Mouse (Mus musculus) activated CD4-positive, CD25-positive, alpha-beta regulatory T cell, adult 4 months (primary cell): Measurements from ENCODE around the gene Ncor1. TPM values are rescaled to one million over a fixed set of nuclear protein-coding genes. Genes with fewer than 3 reads are reported as not detected.
"Not testable (repeated sequence)": the region's sequence is repeated elsewhere in the genome, so short reads cannot be mapped to it uniquely, and the experiment has no call there.

Experiments
- ATAC-seq: one replicate; pipeline ENCODE4 v1.8.0; 2017
- polyA plus RNA-seq, 2 experiments: library from polyadenylated mRNA; unstranded; fragments of 100-300 nt; shearing (Covaris generic); gene quantifications; one replicate each; pipeline ENCODE4 v1.2.1; 2017

Ncor1 gene
- polyA plus RNA-seq: 100 to 1,000 TPM; 162 to 188 TPM

DNA sequence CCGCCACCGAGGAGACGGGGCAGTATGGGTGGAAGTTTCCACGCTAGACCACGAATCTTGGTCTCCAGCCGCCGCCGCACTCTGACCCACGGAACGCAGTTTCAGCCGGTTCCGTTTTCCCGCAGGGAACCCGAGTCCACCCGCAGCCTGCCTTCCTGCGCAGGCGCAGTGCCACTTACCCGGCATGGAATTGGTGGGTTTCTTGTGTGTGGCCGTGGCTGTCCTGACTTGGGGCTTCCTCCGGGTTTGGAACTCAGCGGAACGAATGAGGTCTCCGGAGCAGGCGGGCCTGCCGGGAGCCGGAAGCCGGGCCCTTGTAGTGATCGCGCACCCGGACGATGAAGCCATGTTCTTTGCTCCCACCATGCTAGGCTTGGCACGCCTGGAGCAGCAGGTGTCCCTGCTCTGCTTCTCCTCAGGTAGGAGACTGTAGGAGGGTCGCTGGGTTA lies at the start of gene Ncor1, which contains the start of gene Pigl:
TSS of gene Ncor1 (minus strand) at position 266 of the 449 bp plus-strand sequence.
TSS of gene Pigl (plus strand) at position 185 of the 449 bp plus-strand sequence.
- ATAC-seq: peak; percentile 31

DNA sequence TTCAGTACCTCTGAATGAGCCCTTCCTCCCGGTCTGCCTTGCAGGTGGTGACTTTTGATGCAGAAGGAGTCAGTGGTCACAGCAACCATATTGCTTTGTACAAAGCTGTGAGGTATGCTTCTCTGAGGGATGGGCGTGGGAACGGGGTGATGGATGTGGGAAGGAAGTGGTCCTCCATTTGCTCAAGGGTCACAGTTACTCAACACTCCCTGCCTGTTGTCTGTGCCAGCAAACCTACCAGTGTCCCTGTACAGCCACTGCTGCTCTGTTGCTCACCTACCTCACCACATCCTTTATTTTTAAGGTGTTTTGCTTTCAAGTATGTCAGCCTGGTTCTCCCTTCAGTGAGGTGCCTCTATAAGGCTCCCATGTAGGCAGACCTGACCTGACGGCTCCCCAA lies 49.3 kb upstream of the Ncor1 start:
- peak; percentile 57 for ATAC-seq

DNA sequence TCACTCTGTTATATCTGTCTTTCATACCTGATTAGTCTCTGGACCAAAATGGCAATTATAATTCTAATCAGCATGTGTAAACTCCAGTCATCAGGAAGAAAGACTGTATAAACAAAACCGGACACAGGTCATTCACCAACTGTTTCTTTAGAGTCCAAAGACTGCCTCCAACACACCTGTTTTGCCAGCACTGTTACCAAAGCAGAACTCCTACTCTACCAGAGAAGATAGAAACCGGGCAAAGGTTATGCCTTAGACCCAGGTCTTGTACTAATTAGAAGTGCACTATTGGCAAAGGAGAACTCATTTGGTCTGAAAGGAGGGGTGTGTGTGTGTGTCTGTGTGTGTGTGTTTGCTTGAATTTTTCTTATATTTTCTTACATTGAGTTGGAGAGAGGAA lies 42.2 kb upstream of the Ncor1 start:
- ATAC-seq: no peak

DNA sequence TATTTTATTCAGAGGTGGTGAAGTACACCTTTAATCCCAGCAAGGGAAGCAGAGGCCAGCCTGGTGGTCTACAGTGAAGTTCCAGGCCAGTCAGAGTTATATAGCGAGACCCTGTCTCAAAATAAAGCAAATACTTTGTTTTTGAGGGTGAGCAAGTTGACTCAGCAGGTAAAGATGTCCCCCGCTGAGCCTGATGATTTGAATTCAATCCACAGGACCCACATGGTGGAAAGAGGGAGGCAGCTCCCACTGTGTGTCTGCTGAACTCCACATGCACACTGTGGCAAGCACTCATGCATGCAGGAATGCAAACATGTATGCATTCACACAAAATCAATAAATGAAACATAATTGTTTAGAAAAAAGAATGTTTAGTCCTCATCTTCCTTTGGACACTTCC lies 40.5 kb upstream of the Ncor1 start:
- ATAC-seq: no peak

DNA sequence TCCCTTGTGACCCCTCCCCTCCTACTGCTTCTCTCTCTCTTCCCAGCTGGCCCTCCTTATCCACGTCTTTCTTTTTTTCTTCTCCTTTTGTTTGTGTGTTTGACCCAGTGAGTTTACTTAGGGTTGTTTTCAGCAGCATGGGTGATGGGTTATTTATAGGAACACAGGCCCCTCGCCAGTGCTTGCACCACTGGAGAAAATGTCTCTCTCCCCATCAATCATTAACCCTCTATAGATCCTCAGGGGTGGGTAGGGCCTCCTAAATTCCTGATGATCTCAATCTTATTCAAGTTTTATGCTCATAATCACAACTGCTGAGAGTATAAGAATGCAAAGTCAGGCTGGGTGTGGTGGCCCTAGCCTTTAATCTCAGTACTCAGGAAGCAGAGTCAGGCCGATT lies 38.8 kb upstream of the Ncor1 start:
- no peak for ATAC-seq

DNA sequence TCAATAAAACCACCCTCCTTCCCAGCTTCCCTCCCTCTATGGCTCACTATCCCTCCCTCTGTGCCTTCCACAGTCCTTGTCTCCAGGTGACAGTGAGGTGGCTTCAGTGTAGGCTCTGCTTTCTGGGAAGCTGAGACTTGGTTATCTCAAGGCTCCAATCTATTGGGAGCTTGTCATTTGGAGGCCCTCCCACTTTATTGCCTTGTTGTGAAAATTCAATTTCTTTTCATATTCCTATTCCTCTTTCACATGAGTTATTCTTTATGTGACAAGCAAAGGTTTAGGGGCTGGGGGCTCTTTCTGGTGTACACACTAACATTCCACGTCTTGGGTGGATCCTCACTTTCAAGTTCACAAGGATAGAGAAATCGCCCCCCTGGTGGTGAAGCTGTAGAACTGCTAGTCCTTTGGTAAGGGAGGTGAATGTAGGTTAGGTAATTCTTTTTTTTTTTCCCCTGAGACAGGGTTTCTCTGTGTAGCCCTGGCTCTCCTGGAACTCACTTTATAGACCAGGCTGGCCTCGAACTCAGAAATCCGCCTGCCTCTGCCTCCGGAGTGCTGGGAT lies 37.9 kb upstream of the Ncor1 start:
- ATAC-seq: no peak

DNA sequence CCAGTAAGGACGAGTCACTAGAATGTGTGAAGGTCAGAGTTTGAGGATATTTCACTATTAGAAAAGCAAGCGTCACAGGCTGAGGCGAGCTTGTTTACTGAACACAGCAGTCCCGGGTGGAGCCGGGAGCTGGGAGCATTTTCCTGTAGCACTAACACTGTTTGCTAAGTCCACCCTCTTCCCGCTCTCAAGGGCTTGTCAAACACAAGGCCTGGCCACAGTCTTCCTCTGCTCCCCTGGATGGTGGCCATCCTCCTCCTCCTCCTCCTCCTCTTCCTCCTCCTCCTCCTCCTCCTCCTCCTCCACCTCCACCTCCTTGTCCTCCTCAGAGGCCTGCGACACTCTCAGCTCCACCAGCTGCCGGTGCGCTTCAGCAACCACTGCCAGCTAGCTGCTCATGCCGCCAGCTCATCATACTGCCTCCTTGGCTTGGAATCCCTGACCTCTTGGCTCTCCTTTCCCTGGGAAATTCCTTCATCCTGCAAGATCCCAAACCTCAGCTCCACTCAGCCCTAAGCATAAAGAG lies 37.0 kb upstream of the Ncor1 start:
- no peak for ATAC-seq

DNA sequence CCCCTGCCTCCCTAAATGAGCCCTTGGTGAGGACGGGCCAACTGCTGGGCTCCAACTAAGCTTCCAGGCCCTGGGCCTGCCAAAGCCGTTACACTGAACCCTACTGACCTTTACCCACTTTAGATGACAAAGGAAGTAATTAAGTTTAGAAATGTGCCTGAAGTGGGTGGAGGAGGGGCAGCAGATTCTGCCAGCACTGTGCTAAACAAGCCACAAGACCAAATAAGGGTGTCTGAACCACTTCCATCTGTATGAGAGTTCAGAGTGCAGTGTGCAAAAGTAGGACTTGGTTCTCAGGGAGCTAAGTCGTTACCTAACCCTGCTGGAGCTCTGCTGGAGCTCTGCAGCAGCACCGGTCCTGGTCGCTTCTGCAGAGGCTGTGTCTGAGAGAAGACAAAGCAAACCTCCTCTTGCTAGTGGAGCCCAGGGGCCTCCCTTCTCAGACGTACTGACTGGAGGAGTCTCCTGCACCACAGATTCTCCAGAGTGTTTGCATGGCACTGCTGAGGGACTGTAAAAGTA lies 36.5 kb upstream of the Ncor1 start:
- ATAC-seq: peak; percentile 99

DNA sequence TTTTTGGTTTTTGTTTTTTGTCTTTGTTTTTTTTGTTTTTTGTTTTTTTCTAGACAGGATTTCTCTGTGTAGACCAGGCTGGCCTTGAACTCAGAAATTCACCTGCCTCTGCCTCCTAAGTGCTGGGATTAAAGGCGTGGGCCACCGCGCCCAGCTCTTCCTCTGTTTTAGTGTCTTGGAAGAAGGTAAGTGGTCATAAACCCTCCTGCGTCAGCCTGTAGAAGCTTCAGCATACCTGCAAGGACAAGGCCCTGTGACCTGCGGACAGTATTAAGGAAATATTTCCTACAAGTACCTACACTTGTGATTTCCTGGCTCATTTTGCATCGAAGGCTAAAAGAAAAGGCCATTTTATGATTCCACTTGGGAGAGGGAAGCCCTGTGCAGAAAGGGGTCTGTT lies 35.4 kb upstream of the Ncor1 start:
- no peak for ATAC-seq

DNA sequence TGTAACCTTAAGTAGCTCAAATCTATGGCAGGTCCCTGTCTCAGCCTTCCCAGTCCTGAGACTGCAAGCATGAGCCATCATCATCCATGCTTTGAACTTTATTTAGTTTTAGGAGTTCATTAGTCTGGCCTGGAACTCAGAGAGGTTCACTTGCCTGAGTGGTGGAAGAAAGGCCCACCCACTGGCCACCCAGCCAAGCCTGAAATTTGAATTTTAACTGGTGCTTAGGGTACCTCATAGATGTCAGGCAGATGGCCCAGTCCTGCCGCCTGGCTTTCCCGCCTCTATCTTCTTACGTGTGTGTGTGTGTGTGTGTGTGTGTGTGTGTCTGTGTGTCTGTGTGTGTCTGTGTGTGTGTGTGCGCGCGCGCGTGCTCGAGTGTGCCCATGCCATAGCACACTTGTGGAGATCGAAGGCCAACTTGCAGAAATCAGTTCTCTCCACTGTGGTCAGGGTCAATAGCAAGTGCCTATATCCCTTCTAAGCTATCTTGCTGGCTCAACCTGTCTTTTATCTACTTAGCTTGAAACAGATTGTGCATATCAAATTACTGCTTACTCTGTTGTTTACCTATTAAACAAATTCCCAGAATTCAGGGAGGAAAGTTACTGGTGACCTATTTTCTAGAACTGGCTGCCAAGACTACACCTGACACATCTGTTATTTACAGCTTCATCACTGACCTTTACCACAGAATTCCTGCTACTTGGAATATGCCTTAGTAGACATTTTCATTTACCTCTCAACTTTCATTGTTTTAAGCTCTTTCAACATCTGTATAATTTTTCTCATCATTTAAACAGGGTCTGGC lies 29.4 kb upstream of the Ncor1 start:
- ATAC-seq: no peak

DNA sequence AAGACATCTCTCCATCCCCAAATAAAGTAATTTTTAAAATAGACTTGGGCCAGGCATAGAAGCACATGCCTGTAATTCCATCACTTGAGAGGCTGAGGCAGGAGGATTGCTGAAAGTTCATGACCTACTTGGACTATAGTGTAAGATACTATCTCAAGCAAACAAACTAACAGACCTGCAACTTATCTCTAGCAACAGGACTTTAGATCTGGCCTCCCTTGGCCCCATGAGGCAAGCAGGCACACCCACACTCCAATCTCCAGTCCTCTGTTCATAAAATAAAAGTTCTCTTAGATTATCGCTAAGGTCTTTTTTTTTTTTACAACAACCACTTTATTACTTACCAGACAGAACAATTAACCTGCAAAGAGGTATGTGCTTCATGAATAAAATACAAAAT lies 28.6 kb upstream of the Ncor1 start:
- ATAC-seq: no peak

DNA sequence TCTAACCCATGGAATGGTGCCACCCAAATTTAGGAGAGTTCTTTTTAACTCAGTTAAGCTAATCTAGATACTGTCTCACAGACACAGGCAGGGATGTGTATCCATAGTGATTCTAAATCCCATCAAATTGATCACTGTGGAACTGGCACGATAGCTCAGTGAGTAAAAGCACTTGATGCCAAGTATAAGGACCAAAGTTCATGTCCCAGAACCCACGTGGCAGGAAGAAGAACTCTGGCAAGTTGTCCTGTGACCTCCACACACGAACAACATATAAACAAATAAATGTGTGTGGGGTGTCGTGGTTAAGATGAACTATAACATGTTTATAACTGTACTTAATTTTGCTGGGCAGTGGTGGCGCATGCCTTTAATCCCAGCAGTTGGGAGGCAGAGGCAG lies 21.2 kb upstream of the Ncor1 start:
- no peak for ATAC-seq

DNA sequence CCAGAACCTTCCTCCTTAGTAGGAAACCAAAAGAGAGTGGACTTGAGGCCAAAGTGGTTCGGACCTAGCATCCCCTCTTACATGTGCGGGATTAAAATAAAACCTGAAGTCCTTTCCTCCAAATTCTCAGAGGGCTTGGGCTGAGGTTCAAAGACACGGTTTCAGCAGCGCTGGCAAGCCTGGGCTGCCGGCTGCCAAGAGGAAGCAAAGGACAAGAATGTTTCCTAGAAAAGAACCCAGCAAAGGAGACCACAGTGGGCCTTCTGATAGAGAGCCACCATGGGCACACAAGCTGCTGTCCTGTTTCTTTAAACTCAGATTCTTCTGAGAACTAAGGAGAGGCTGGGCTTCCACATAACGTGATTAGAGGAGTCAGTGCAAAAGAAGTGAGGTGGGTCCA lies 20.6 kb upstream of the Ncor1 start:
- ATAC-seq: no peak

DNA sequence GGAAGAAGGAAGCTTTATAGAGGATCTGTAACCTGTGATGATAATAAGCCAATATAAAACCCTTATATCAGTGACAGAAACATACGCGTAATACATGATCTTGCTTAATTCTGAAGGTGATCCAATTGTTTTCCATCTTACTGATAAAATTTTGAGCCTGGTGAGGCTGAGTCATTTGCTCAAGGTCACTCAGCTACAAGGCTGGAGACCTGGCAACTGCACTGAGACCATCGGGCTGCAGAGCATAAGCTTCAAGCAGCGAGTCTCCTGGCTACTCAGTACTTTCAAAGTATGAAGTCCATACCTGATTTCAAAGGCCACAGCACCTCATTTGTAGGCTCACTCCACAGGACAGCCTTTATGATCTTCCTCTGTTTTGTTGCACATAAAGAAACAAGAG lies 17.8 kb upstream of the Ncor1 start:
- no peak for ATAC-seq

DNA sequence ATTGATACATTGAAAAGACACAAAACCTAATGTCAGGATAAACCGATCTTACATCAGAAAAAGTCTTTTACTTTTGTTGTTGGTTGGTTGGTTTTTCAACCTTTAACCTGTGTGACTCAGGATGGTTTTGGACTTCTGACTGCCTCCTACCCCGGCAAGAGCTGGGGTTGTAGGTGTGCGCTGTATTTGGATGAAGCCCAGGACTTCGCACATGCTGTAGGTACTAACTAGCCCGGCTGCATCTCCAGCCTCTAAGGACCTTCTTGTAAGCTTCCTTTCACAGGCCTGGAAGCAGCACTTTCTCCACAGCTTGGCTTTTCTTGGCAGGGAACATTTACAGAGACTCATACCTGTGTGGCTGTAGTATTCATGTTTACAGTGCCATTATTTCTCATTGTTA lies 15.2 kb upstream of the Ncor1 start:
- ATAC-seq: no peak

DNA sequence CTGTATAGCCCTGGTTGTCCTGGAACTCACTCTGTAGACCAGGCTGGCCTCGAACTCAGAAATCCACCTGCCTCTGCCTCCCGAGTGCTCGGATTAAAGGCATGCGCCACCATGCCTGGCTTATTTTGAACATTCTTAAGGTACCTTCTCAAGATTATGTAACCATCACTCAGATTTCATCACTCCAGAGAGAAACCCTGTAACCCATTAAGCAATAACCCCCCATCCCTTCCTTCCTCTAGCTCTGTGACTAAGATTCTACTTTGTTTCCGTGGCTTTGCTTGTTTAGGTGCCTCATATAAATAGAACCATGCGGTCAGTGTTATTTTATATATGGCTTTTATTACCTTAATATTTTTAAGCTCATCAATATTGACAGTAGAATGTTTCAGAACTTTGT lies 12.1 kb upstream of the Ncor1 start:
- ATAC-seq: no peak

DNA sequence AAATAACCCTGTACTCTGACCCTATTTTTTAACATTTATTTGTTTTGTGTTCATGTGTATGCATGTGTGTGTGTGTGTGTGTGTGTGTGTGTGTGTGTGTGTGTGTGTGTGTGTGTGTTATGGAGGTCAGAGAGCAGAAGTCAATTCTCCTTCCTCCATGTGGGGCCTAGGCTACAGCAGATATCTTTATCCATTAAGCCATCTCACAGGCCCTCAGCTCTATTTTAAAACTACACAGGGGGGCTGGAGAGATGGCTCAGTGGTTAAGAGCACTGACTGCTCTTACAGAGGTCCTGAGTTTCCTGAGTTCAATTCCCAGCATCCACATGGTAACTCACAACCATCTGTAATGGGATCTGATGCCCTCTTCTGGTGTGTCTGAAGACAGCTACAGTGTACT lies 8.9 kb upstream of the Ncor1 start:
- ATAC-seq: not testable (repeated sequence)

DNA sequence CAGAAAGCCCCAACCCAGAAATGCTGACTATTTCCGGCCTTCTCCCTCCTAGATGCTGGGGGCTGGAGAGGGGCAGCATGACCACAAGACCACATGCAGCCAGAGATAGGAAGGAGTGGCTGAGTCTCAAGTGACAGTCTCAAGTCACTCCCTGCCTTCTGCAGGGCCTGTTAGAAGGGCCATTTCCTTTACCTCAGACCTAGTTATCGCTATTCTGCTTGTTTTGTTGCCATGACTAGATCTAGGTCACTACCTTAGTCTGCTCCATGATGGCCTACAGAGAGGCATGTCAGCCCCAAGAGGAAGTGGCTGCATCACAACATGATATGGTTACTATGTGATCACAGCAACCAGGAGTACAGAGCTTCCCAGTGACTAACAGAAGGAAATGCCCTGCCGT lies 8.2 kb upstream of the Ncor1 start:
- ATAC-seq: peak; percentile 95

DNA sequence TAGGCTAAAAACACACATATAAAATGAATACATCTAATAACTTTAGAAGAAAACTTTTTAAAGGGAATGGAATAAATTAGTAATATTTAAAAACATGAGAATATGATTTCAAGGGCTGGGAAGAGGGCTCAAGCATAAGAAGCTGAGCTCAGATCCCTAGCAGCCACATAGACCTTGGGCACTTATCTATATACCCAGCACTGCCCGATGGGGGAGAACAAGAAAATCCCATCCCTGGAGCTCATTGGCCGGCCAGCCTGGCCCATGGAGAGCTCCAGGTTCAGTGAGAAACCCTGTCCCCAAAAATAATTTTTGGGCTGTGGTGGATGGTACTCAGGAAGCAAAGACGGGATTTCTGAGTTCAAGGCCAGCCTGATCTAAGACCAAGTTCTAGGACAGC lies 7.5 kb upstream of the Ncor1 start:
- no peak for ATAC-seq

DNA sequence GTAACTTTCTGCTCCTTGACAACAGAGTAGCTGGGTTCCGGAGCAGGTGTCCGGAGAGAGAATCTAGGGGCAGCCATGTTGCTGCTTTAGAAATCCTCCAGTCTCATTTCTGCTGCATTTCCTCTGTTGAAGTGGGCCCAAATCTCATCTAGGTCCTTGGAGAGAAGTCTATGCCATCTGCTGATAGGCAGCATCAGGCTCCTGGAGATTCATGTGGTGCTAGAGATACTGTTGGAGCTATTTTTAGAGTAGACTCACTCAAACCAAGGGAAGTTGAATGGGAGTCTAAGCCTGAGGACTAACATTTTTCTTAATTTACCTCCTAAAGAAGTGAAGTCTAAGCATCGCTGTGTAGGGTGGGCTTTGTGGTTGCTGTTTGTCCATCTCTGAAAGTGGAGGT lies 6.4 kb upstream of the Ncor1 start:
- ATAC-seq: no peak

DNA sequence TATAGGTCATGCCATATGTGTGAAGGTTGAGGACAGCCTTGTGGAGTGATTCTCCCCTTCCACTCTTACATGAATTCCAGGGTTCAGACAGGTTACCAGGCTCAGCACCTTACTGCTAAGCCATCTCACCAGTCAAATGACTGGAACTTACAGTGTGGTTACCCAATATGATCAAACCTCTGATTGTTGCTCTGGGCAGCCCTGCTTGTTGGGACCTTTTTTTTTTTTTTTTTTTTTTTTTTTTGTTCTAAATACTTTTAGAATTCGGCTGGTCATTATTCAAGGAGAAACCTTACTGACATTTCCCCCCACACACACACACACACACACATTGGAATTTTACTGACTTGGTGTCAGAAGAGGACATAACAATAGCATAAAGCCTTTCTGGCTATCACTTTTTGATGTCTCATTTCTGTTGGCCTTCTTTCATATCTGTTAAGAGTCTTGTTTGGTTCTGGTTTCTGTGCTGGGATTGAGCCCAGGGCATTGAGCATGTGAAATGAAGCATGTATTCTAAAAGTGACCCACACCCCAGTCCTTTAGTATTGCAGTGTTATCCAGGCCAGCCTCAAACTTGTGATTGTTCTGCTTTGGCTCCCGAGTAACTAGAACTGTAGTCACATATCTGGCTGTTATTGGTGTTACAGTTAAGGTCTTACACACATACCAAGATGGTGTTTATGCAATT lies 5.0 kb upstream of the Ncor1 start:
- ATAC-seq: no peak

DNA sequence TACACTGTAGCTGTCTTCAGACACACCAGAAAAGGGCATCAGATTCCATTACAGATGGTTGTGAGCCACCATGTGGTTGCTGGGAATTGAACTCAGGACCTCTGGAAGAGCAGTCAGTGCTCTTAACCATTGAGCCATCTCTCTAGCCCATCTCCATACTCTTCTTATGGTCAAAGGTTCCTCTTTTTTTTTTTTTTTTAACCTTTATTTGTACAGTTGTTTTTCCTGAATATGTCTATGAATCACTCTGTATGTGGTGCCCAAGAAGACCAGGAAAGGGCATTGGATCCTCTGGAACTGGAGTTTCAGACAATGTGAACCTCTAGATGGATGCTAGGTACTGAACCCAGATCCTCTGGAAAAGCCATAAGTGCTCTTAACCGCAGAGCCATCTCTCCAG lies 4.2 kb upstream of the Ncor1 start:
- not testable (repeated sequence) for ATAC-seq

DNA sequence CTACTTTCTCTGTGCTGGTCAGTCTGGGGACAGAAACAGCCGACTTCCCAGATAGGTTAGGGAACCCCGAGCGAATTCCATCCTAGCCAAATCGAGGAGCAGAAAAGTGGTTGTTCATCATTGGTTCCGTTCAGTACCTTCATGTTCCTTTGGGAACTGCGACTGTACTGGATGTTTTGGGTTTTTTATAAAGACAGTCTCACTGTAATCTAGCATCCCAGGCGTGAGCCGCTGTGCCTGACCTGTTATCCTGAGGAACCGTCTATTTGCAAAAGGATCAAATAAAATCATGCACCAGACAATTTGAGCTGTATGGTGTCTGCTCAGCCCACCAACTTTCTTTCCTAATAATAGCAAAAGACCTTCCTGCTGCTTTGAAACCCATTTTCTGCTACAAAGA lies 439 bp upstream of the Ncor1 start:
- ATAC-seq: no peak
